Mouse (Mus musculus) left cerebral cortex, adult 18-20 months (tissue): ENCODE measurements around the gene Nrp1. TPM values are rescaled to one million over a fixed set of nuclear protein-coding genes. Genes with fewer than 3 reads are reported as not detected.
A peak's percentile ranks its signal among the peaks of the same experiment; 100 is the strongest.

Experiments
- DNase-seq, 2 experiments: peaks; one replicate each; pipeline ENCODE4 v3.0.0; 2021 to 2022; ENCODE audit warnings: low spot score in 2 of 2, mixed read lengths in 1 of 2
- total RNA-seq, 2 experiments: library from RNA; stranded (reverse); gene quantifications; 2 replicates each; pipeline ENCODE4 v1.2.3; 2021

The Nrp1 gene
- total RNA-seq, 2 experiments from 2014 or later: 22.1 to 29.1 TPM

GRCm38 (mm10) chr8:128464056-128464623 lies 105.7 kb downstream of the Nrp1 start:
- no peak for DNase-seq

- DNase-seq: no peak
Observed at GRCm38 (mm10) chr8:128465553-128465952, 107.1 kb downstream of the Nrp1 start.

- DNase-seq: no peak
Observed at GRCm38 (mm10) chr8:128466681-128467430, 108.5 kb downstream of the Nrp1 start.

GRCm38 (mm10) chr8:128470097-128470496 lies 111.7 kb downstream of the Nrp1 start:
- DNase-seq: no peak

GRCm38 (mm10) chr8:128471186-128471585 lies 112.8 kb downstream of the Nrp1 start:
- DNase-seq: no peak

GRCm38 (mm10) chr8:128472871-128473270 lies 114.5 kb downstream of the Nrp1 start:
- DNase-seq: no peak

GRCm38 (mm10) chr8:128473456-128474239 lies 115.2 kb downstream of the Nrp1 start:
- DNase-seq: no peak

GRCm38 (mm10) chr8:128474614-128475013 lies 116.2 kb downstream of the Nrp1 start:
- DNase-seq: no peak

GRCm38 (mm10) chr8:128476206-128476605 lies 117.8 kb downstream of the Nrp1 start:
- no peak for DNase-seq

GRCm38 (mm10) chr8:128478017-128478416 lies 119.6 kb downstream of the Nrp1 start:
- no peak for DNase-seq

GRCm38 (mm10) chr8:128479309-128480013 lies 121.1 kb downstream of the Nrp1 start:
- DNase-seq: no peak

GRCm38 (mm10) chr8:128480896-128481665 lies 122.7 kb downstream of the Nrp1 start:
- DNase-seq: no peak

- no peak for DNase-seq
Observed at GRCm38 (mm10) chr8:128483344-128483743, 124.9 kb downstream of the Nrp1 start.

- DNase-seq: no peak
Observed at GRCm38 (mm10) chr8:128484720-128485124, 126.3 kb downstream of the Nrp1 start.

GRCm38 (mm10) chr8:128486043-128486442 lies 127.6 kb downstream of the Nrp1 start:
- no peak for DNase-seq

GRCm38 (mm10) chr8:128487966-128488931 lies 129.8 kb downstream of the Nrp1 start:
- DNase-seq: no peak

GRCm38 (mm10) chr8:128489351-128489750 lies 130.9 kb downstream of the Nrp1 start:
- no peak for DNase-seq

- DNase-seq: peak; percentile 63 to 70
Observed at GRCm38 (mm10) chr8:128491126-128492067, 133.0 kb downstream of the Nrp1 start.
